Mouse (Mus musculus): ENCODE data around the gene Casc3. TPM values are rescaled to one million over a fixed set of nuclear protein-coding genes. Genes with fewer than 3 reads are reported as not detected.

Casc3 gene
- total and polyA plus RNA-seq, 2 experiments from 2014 or later, result 32.2 to 39.7 TPM

DNA sequence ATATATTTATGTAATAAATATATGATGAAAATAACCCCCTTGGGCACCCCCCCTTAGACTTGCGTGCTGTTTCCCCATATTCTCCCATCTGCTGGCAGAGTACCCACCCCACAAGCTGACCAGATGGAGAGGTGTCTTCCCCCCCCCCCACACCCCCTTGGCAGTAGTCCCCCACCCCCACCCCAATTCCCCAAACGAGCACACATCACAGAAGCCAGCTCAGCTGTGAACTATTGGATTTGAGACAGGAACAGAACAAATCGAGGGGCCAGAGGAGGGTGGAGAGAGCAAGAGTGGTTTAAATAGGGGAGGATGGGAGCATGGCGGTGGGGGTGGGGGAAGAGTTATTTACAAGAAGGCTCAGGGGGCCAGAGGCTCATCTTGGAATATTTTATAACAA, 37.0 kb upstream of the Casc3 start:
- H3K4me1 ChIP-seq (ENCODE audit: insufficient read depth, low read length), result peaks cover 14% of the 10 kb centered on the region; the same call in 1 of the 2 replicates
- DNase-seq (ENCODE audit: low spot score) (no peak), ATAC-seq (ENCODE audit: low FRiP score) (no peak)
- no peaks in the 10 kb centered on the region for H3K27me3 ChIP-seq (ENCODE audit: insufficient read depth, low read length)
- no peak overlapping the region for H3K4me2 ChIP-seq (ENCODE audit: low read depth, low read length, poor library complexity, severe bottlenecking)
- H3K4me3 ChIP-seq (ENCODE audit: low read depth, low read length), result no peak overlapping the region
- H3K27ac ChIP-seq (ENCODE audit: low read depth, low read length), result peak overlapping the region; percentile 48; the same call in 1 of the 2 replicates
- no peak for TF ChIP-seq CTCF (IDR thresholded peaks at IDR 0.05)
- no peak overlapping the region for H3K9ac ChIP-seq (replicated peaks; ENCODE audit: low read length, poor library complexity, severe bottlenecking)
- WGBS, result 10% methylated on average over 4 of the region's 4 CpGs
- peaks cover 67% of the 10 kb centered on the region for H3K36me3 ChIP-seq (ENCODE audit: insufficient read depth, low read length)
- H3K9me3 ChIP-seq (ENCODE audit: low read length), result no peaks in the 10 kb centered on the region

DNA sequence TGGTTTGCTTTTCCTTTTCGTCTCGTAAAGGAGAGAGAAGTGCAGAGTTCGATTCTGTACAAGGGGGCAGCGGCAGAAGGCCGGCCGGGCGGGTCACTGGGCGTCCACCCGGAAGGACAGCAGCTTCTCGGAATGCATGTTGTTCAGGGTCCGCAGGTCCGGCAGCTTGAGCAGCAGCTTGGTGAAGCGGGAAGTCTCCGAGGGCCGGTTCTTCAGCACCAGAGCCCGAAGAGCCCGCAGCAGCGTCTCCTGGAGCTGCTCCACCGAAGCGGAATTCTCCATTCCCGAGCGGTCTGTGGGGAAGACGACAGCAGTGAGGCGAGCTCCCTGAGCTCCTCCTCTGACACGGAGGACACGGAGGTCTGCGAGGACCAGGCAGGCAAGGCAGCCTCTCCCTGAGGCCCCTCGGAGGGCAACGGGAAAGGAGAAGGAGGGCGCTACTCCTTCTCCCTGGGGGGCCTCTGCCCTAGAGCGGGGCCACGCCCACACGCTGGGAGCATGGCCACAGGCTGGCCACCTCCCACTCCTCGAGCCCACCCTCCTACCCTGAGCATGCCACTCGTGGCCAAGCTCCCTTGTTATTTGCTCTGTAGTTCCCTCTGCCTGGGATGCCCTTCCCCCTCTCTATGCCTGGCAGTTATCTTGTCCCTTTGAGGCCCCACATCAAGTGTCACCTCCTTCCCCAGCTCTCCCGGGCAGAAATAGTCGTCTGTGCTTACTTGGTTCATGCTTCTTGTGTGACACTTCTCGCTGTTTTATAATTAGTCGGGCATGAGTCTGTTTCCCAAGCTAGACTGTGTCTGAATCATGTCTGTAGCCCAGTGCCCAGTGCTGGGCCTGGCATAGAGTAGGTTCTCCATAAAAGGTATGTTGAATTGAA, 36.3 kb upstream of the Casc3 start:
- Histone ChIP-seq H3K4me1 (ENCODE audit: insufficient read depth, low read length) (peaks cover 17% of the 10 kb centered on the region; the same call in 1 of the 2 replicates), H3K9me3 (ENCODE audit: low read length) (no peaks in the 10 kb centered on the region), H3K9ac (replicated peaks; ENCODE audit: low read length, poor library complexity, severe bottlenecking) (no peak overlapping the region), H3K4me3 (ENCODE audit: low read depth, low read length) (no peak overlapping the region), H3K27me3 (ENCODE audit: insufficient read depth, low read length) (no peaks in the 10 kb centered on the region), H3K4me2 (ENCODE audit: low read depth, low read length, poor library complexity, severe bottlenecking) (no peak overlapping the region), H3K27ac (ENCODE audit: low read depth, low read length) (peak overlapping the region; percentile 48; the same call in 1 of the 2 replicates), H3K36me3 (ENCODE audit: insufficient read depth, low read length) (peaks cover 61% of the 10 kb centered on the region)
- WGBS, result 32% methylated on average over 39 of the region's 39 CpGs
- DNase-seq (ENCODE audit: low spot score) (no peak), ATAC-seq (ENCODE audit: low FRiP score) (no peak)
- no peak for TF ChIP-seq CTCF (IDR thresholded peaks at IDR 0.05)

- DNase-seq (ENCODE audit: low spot score), result no peak
- peaks cover 52% of the 10 kb centered on the region for H3K36me3 ChIP-seq (ENCODE audit: insufficient read depth, low read length)
- ATAC-seq (ENCODE audit: low FRiP score), result no peak
- H3K4me3 ChIP-seq (ENCODE audit: low read depth, low read length), result no peak overlapping the region
- peaks cover 20% of the 10 kb centered on the region; the same call in 1 of the 2 replicates for H3K4me1 ChIP-seq (ENCODE audit: insufficient read depth, low read length)
- 89% methylated on average over 25 of the region's 25 CpGs for WGBS
- no peaks in the 10 kb centered on the region for H3K9me3 ChIP-seq (ENCODE audit: low read length)
- no peak overlapping the region for H3K27ac ChIP-seq (ENCODE audit: low read depth, low read length)
- H3K9ac ChIP-seq (replicated peaks; ENCODE audit: low read length, poor library complexity, severe bottlenecking), result no peak overlapping the region
- no peak overlapping the region for H3K4me2 ChIP-seq (ENCODE audit: low read depth, low read length, poor library complexity, severe bottlenecking)
- H3K27me3 ChIP-seq (ENCODE audit: insufficient read depth, low read length), result no peaks in the 10 kb centered on the region
- TF ChIP-seq CTCF (IDR thresholded peaks at IDR 0.05), result no peak
These were observed 35.4 kb upstream of the Casc3 start for GRCm38 (mm10) chr11:98769007-98769954.

DNA sequence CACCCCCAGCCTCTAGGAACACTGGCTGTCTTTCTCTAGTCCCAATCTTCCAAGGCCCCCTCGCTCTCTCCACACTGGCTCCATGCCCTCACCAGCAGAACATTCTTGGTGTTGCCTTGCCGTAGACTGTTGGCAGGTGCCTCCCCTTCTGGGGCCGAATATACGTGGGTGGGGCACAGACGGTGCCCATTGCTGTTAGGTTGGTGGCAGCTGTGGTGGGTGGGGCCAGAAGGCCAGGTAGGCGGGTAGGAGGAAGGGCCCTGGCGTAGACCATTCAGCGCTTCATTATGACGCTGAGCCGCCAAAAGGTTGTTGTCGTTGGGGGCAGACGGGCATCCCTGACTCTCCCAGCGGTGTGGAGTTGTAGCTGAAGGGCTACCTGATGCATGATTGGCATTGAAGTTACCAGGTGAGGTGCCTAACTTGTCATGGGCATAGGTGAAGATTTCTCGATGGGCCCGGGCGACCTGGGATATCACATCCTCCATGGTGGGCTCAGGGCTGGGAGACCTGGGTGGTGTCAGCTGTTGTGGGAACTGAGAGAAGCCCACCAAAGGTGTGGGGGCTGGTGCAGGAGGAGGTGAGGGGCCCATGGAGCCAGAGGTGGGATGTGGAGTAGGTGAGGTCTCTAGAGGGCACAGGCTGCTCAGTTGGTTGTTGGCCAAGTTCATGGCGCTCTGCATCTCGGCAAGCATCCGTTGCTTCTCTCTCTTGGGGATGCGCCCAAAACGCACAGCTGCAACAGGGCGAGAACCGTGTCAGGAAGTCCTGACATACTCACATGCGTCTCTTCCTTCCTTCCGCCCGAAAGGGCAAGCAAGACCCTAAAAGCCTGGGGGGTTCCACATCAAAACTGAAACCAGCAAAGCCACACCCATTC, 34.4 kb upstream of the Casc3 start:
- Histone ChIP-seq H3K27ac (ENCODE audit: low read depth, low read length) (no peak overlapping the region), H3K27me3 (ENCODE audit: insufficient read depth, low read length) (no peaks in the 10 kb centered on the region), H3K4me1 (ENCODE audit: insufficient read depth, low read length) (peaks cover 20% of the 10 kb centered on the region; the same call in 1 of the 2 replicates), H3K4me3 (ENCODE audit: low read depth, low read length) (no peak overlapping the region), H3K36me3 (ENCODE audit: insufficient read depth, low read length) (peaks cover 42% of the 10 kb centered on the region), H3K9me3 (ENCODE audit: low read length) (no peaks in the 10 kb centered on the region), H3K9ac (replicated peaks; ENCODE audit: low read length, poor library complexity, severe bottlenecking) (no peak overlapping the region), H3K4me2 (ENCODE audit: low read depth, low read length, poor library complexity, severe bottlenecking) (no peak overlapping the region)
- WGBS, result 94% methylated on average over 26 of the region's 26 CpGs
- ATAC-seq (ENCODE audit: low FRiP score) (no peak), DNase-seq (ENCODE audit: low spot score) (no peak)
- TF ChIP-seq CTCF (IDR thresholded peaks at IDR 0.05), result no peak

GRCm38 (mm10) chr11:98771131-98771530, 33.6 kb upstream of the Casc3 start:
- Histone ChIP-seq H3K4me3 (ENCODE audit: low read depth, low read length) (no peak overlapping the region), H3K27ac (ENCODE audit: low read depth, low read length) (no peak overlapping the region), H3K9ac (replicated peaks; ENCODE audit: low read length, poor library complexity, severe bottlenecking) (no peak overlapping the region), H3K9me3 (ENCODE audit: low read length) (no peaks in the 10 kb centered on the region), H3K36me3 (ENCODE audit: insufficient read depth, low read length) (peaks cover 38% of the 10 kb centered on the region), H3K27me3 (ENCODE audit: insufficient read depth, low read length) (no peaks in the 10 kb centered on the region), H3K4me1 (ENCODE audit: insufficient read depth, low read length) (peaks cover 25% of the 10 kb centered on the region; the same call in 1 of the 2 replicates), H3K4me2 (ENCODE audit: low read depth, low read length, poor library complexity, severe bottlenecking) (no peak overlapping the region)
- DNase-seq (ENCODE audit: low spot score) (no peak), ATAC-seq (ENCODE audit: low FRiP score) (no peak)
- 89% methylated on average over 18 of the region's 18 CpGs for WGBS
- TF ChIP-seq CTCF (IDR thresholded peaks at IDR 0.05), result no peak

Data from midbrain, postnatal 0 days (tissue).